Mouse (Mus musculus) myocyte (in vitro differentiated cells): ENCODE data around the gene Abcd4. TPM values are rescaled to one million over a fixed set of nuclear protein-coding genes. Genes with fewer than 3 reads are reported as not detected.

Source experiments
- H3K27me3 ChIP-seq: one replicate; pipeline ENCODE4 v1.6.1; 2011; ENCODE audit not compliant: control insufficient read depth, insufficient read depth, insufficient read length
- H3K36me3 ChIP-seq: one replicate; pipeline ENCODE4 v1.6.1; 2011; ENCODE audit not compliant: control insufficient read depth, insufficient read depth
- H3K4me2 ChIP-seq: one replicate; pipeline ENCODE4 v1.6.1; 2011; ENCODE audit warnings: low read depth, control low read depth
- H3K4me3 ChIP-seq: one replicate; pipeline ENCODE4 v1.5.1; 2011; ENCODE audit warnings: mild to moderate bottlenecking, control low read depth, moderate library complexity
- H3K79me2 ChIP-seq: one replicate; pipeline ENCODE4 v1.6.1; 2011; ENCODE audit not compliant: control insufficient read depth, insufficient read depth
- H3ac ChIP-seq: one replicate; pipeline ENCODE4 v1.6.1; 2011; ENCODE audit not compliant: control insufficient read depth, insufficient read length
- CEBPB ChIP-seq: IDR thresholded peaks from 2 replicates; pipeline ENCODE4 v1.6.1; 2011; ENCODE audit warnings: mild to moderate bottlenecking, moderate library complexity; ENCODE audit not compliant: poor library complexity, insufficient read depth, severe bottlenecking
- E2F4 ChIP-seq: IDR thresholded peaks from one replicate; pipeline ENCODE4 v1.6.1; 2011; ENCODE audit warnings: mild to moderate bottlenecking, control low read depth, moderate library complexity; ENCODE audit not compliant: insufficient read depth
- MAX ChIP-seq: IDR thresholded peaks from one replicate; pipeline ENCODE4 v1.6.1; 2011; ENCODE audit warnings: low read depth, mild to moderate bottlenecking, control low read depth
- MYOD1 ChIP-seq, 3 experiments: IDR thresholded peaks; one replicate each; pipeline ENCODE4 v1.6.1; 2011; ENCODE audit warnings: control low read depth in 2 of 3, low read depth in 2 of 3, mild to moderate bottlenecking in 2 of 3, moderate library complexity in 1 of 3; ENCODE audit not compliant: insufficient read length in 2 of 3, control insufficient read depth in 1 of 3
- MYOG ChIP-seq, 3 experiments: IDR thresholded peaks; one replicate each; pipeline ENCODE4 v1.6.1; 2011; ENCODE audit warnings: control low read depth in 2 of 3, low read depth in 2 of 3, mild to moderate bottlenecking in 2 of 3; ENCODE audit not compliant: insufficient read length in 2 of 3, control insufficient read depth in 1 of 3, insufficient read depth in 1 of 3
- POLR2A ChIP-seq: IDR thresholded peaks from one replicate; pipeline ENCODE4 v1.6.1; 2011; ENCODE audit warnings: low read depth, mild to moderate bottlenecking, control low read depth, moderate library complexity; ENCODE audit not compliant: insufficient read length
- POLR2AphosphoS2 ChIP-seq: IDR thresholded peaks from one replicate; pipeline ENCODE4 v1.6.1; 2011; ENCODE audit warnings: low read depth, control low read depth; ENCODE audit not compliant: insufficient read length
- REST ChIP-seq: IDR thresholded peaks from one replicate; pipeline ENCODE4 v1.6.1; 2011; ENCODE audit warnings: mild to moderate bottlenecking, control low read depth, moderate library complexity; ENCODE audit not compliant: insufficient read depth, insufficient read length
- SRF ChIP-seq: IDR thresholded peaks from one replicate; pipeline ENCODE4 v1.6.1; 2011; ENCODE audit warnings: low read depth; ENCODE audit not compliant: control insufficient read depth, insufficient read length
- TCF12 ChIP-seq: IDR thresholded peaks from one replicate; pipeline ENCODE4 v1.6.1; 2011; ENCODE audit warnings: mild to moderate bottlenecking, control low read depth; ENCODE audit not compliant: poor library complexity, insufficient read depth, severe bottlenecking
- TCF3 ChIP-seq: IDR thresholded peaks from one replicate; pipeline ENCODE4 v1.6.1; 2011; ENCODE audit warnings: low read depth, control low read depth; ENCODE audit not compliant: insufficient read length
- USF1 ChIP-seq: IDR thresholded peaks from one replicate; pipeline ENCODE4 v1.6.1; 2011; ENCODE audit warnings: low read depth, mild to moderate bottlenecking, control low read depth, moderate library complexity
- polyA plus RNA-seq: library from polyadenylated mRNA; unstranded; fragments of >200 nt; fragmentation: generic; extraction: Trizol; gene quantifications from one replicate; pipeline ENCODE4 v1.2.1, GENCODE M21; 2012; ENCODE audit warnings: missing spikeins

Gene Abcd4
- polyA plus RNA-seq, 1 experiment, result 16.4 TPM

GRCm38 (mm10) chr12:84631867-84632266 is 14.7 kb upstream of the Abcd4 start:
- Histone ChIP-seq H3K4me2 (no peak overlapping the region), H3ac (no peak overlapping the region), H3K27me3 (peaks cover 29% of the 10 kb centered on the region), H3K79me2 (no peaks in the 10 kb centered on the region), H3K36me3 (no peaks in the 10 kb centered on the region), H3K4me3 (no peak overlapping the region)
- TF ChIP-seq SRF (no peak), MYOD1 (IDR thresholded peaks at IDR 0.05; ENCODE audit: control insufficient read depth in 1 of 3, insufficient read length in 2 of 3, low read depth in 2 of 3) (no peak), POLR2A (no peak), POLR2AphosphoS2 (no peak), MYOG (IDR thresholded peaks at IDR 0.05; ENCODE audit: control insufficient read depth in 1 of 3, insufficient read depth in 1 of 3, insufficient read length in 2 of 3, low read depth in 2 of 3) (no peak), TCF3 (no peak), USF1 (no peak), MAX (no peak), E2F4 (no peak)

DNA sequence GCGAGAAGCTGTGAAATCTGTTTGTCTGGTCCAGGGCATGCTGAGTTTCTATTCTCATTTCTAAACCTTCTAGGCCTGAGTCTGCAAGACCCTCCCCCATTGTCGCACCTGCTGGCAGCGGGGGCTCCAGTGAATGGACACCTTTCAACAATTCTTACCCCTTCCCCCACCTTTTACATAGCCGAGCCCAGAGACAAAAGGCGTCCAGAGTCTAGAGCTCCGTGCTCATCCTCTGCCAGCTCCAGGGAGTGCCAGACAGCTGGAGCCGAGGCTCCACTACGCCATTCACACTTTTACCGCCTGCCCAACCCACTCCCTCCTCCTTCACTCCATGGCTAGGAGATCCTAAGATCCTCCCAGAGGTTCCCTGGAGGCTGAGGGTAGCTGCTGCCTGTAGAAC is 7.9 kb upstream of the Abcd4 start:
- TF ChIP-seq POLR2AphosphoS2, result no peak
- Histone ChIP-seq H3K79me2 (no peaks in the 10 kb centered on the region), H3K4me2 (no peak overlapping the region), H3K4me3 (no peak overlapping the region), H3ac (no peak overlapping the region), H3K27me3 (peaks cover 19% of the 10 kb centered on the region), H3K36me3 (no peaks in the 10 kb centered on the region)

- Histone ChIP-seq H3ac (no peak overlapping the region), H3K27me3 (peaks cover 14% of the 10 kb centered on the region), H3K4me2 (peak overlapping the region; percentile 36), H3K79me2 (no peaks in the 10 kb centered on the region), H3K4me3 (no peak overlapping the region), H3K36me3 (no peaks in the 10 kb centered on the region)
- TF ChIP-seq MYOD1 (IDR thresholded peaks at IDR 0.05; ENCODE audit: control insufficient read depth in 1 of 3, insufficient read length in 2 of 3, low read depth in 2 of 3) (no peak), CEBPB (no peak), TCF12 (no peak), REST (no peak), SRF (no peak), POLR2AphosphoS2 (no peak), MYOG (IDR thresholded peaks at IDR 0.05; ENCODE audit: control insufficient read depth in 1 of 3, insufficient read depth in 1 of 3, insufficient read length in 2 of 3, low read depth in 2 of 3) (no peak), USF1 (no peak), E2F4 (no peak), TCF3 (no peak), MAX (no peak), POLR2A (no peak)
These were observed 7.4 kb upstream of the Abcd4 start for GRCm38 (mm10) chr12:84624601-84625000.

- Histone ChIP-seq H3K79me2 (peaks cover 11% of the 10 kb centered on the region), H3K36me3 (no peaks in the 10 kb centered on the region), H3ac (no peak overlapping the region), H3K27me3 (peaks cover 14% of the 10 kb centered on the region), H3K4me2 (no peak overlapping the region), H3K4me3 (no peak overlapping the region)
- TF ChIP-seq E2F4, result no peak
- TF ChIP-seq MYOD1 (IDR thresholded peaks at IDR 0.05; ENCODE audit: control insufficient read depth in 1 of 3, insufficient read length in 2 of 3, low read depth in 2 of 3), result no peak
- TF ChIP-seq MAX, result no peak
- no peak for TF ChIP-seq TCF3
- no peak for TF ChIP-seq POLR2AphosphoS2
- no peak for TF ChIP-seq MYOG (IDR thresholded peaks at IDR 0.05; ENCODE audit: control insufficient read depth in 1 of 3, insufficient read depth in 1 of 3, insufficient read length in 2 of 3, low read depth in 2 of 3)
- TF ChIP-seq POLR2A, result no peak
- TF ChIP-seq TCF12, result no peak
- TF ChIP-seq SRF, result no peak
- TF ChIP-seq CEBPB, result no peak
- TF ChIP-seq USF1, result no peak
- no peak for TF ChIP-seq REST
These were observed 3.8 kb upstream of the Abcd4 start for GRCm38 (mm10) chr12:84620975-84621374.

DNA sequence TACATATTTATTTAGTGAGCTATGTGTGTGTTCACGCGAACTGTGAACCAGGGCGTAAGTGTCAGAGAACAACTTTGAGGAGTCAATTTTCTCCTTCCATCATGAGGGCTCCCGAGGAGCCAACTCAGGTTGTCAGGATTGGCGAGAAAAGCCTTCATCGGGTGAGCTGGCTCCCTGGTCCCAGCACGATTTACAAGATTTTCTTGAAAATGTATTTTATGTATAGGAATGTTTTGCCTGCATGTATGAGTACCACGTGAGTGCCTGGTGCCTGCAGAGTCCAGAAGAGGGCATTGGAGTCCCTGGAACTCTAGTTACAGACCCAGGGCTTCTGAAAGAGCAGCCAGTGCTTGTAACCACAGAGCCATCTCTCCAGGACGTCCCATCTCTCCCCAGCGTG is 450 bp upstream of the Abcd4 start:
- no peak for TF ChIP-seq POLR2A
- TF ChIP-seq USF1, result peak; percentile 34
- Histone ChIP-seq H3K4me2 (peak overlapping the region; percentile 79), H3K79me2 (peaks cover 12% of the 10 kb centered on the region), H3K36me3 (peaks cover 8% of the 10 kb centered on the region), H3K27me3 (no peaks in the 10 kb centered on the region), H3K4me3 (peak overlapping the region; percentile 43), H3ac (peak overlapping the region; percentile 26)

- H3K4me3 ChIP-seq, result no peak overlapping the region
- TF ChIP-seq MAX (no peak), POLR2A (peak; percentile 37), MYOD1 (IDR thresholded peaks at IDR 0.05; ENCODE audit: control insufficient read depth in 1 of 3, insufficient read length in 2 of 3, low read depth in 2 of 3) (peak in 1 of 3 experiments; percentile 51), MYOG (IDR thresholded peaks at IDR 0.05; ENCODE audit: control insufficient read depth in 1 of 3, insufficient read depth in 1 of 3, insufficient read length in 2 of 3, low read depth in 2 of 3) (peak in 1 of 3 experiments; percentile 38), TCF12 (no peak)
These were observed 2.7 kb downstream of the Abcd4 start for GRCm38 (mm10) chr12:84614524-84614923.

More at GRCm38 (mm10) chr12:84614524-84614923, 2.7 kb downstream of the Abcd4 start:
- no peaks in the 10 kb centered on the region for H3K27me3 ChIP-seq
- peaks cover 8% of the 10 kb centered on the region for H3K36me3 ChIP-seq
- no peak overlapping the region for H3ac ChIP-seq
- peaks cover 12% of the 10 kb centered on the region for H3K79me2 ChIP-seq
- H3K4me2 ChIP-seq, result peak overlapping the region; percentile 90
